Mouse (Mus musculus) liver, postnatal 0 days (tissue): ENCODE results near the gene Ripply2.

Experiments used
- CTCF ChIP-seq: sonication (generic); IDR thresholded peaks from 2 replicates; pipeline ENCODE4 v1.5.1; 2016; ENCODE audit warnings: antibody characterized with exemption, low read depth
- EP300 ChIP-seq: IDR thresholded peaks from 2 replicates; pipeline ENCODE4 v1.6.1; 2016; ENCODE audit warnings: antibody characterized with exemption, low read depth, mild to moderate bottlenecking

- TF ChIP-seq CTCF (no peak), EP300 (no peak)
Observed at GRCm38 (mm10) chr9:87034831-87035580, 19.7 kb downstream of the Ripply2 start.
